Mouse (Mus musculus): ENCODE measurements around the gene Otud7b. TPM values are rescaled to one million over a fixed set of nuclear protein-coding genes. Genes with fewer than 3 reads are reported as not detected.
A peak's percentile ranks its signal among the peaks of the same experiment; 100 is the strongest.

Gene Otud7b
- polyA plus RNA-seq, 1 experiment from 2014 or later, result 9.0 TPM

GRCm38 (mm10) chr3:96161869-96162840 lies 57.8 kb downstream of the Otud7b start, which contains the start of gene Mtmr11:
Mtmr11 (plus strand) TSS chr3:96162004.
- ATAC-seq (ENCODE audit: insufficient read depth, low FRiP score, low TSS enrichment) (no peak; the same call in 1 of the 2 replicates), DNase-seq (ENCODE audit: low spot score) (no peak)
- WGBS, result 4% methylated on average over 14 of the region's 16 CpGs
- Histone ChIP-seq H3K36me3 (ENCODE audit: control insufficient read depth, insufficient read depth, low read length) (no peaks in the 10 kb centered on the region), H3K9me3 (ENCODE audit: control insufficient read depth, low read length) (no peaks in the 10 kb centered on the region), H3K27ac (ENCODE audit: low read depth, low read length) (no peak within 1 kb of the TSS), H3K4me1 (ENCODE audit: control insufficient read depth, insufficient read depth, low read length) (peaks cover 8% of the 10 kb centered on the region), H3K9ac (ENCODE audit: low read length) (peak within 1 kb of the TSS; percentile 27), H3K4me3 (ENCODE audit: low read depth, low read length) (peak within 1 kb of the TSS; percentile 32), H3K27me3 (ENCODE audit: control insufficient read depth, insufficient read depth, low read length) (no peaks in the 10 kb centered on the region), H3K4me2 (ENCODE audit: low read depth) (peak within 1 kb of the TSS; percentile 49)

GRCm38 (mm10) chr3:96163040-96163439 lies 58.7 kb downstream of the Otud7b start:
- Histone ChIP-seq H3K36me3 (ENCODE audit: control insufficient read depth, insufficient read depth, low read length) (no peaks in the 10 kb centered on the region), H3K9me3 (ENCODE audit: control insufficient read depth, low read length) (no peaks in the 10 kb centered on the region), H3K4me1 (ENCODE audit: control insufficient read depth, insufficient read depth, low read length) (peaks cover 8% of the 10 kb centered on the region), H3K27me3 (ENCODE audit: control insufficient read depth, insufficient read depth, low read length) (no peaks in the 10 kb centered on the region), H3K4me2 (ENCODE audit: low read depth) (no peak overlapping the region), H3K27ac (ENCODE audit: low read depth, low read length) (no peak overlapping the region), H3K4me3 (ENCODE audit: low read depth, low read length) (no peak overlapping the region), H3K9ac (ENCODE audit: low read length) (no peak overlapping the region)
- ATAC-seq (ENCODE audit: insufficient read depth, low FRiP score, low TSS enrichment), result no peak
- DNase-seq (ENCODE audit: low spot score), result no peak
- 87% methylated on average over 6 of the region's 6 CpGs for WGBS

DNA sequence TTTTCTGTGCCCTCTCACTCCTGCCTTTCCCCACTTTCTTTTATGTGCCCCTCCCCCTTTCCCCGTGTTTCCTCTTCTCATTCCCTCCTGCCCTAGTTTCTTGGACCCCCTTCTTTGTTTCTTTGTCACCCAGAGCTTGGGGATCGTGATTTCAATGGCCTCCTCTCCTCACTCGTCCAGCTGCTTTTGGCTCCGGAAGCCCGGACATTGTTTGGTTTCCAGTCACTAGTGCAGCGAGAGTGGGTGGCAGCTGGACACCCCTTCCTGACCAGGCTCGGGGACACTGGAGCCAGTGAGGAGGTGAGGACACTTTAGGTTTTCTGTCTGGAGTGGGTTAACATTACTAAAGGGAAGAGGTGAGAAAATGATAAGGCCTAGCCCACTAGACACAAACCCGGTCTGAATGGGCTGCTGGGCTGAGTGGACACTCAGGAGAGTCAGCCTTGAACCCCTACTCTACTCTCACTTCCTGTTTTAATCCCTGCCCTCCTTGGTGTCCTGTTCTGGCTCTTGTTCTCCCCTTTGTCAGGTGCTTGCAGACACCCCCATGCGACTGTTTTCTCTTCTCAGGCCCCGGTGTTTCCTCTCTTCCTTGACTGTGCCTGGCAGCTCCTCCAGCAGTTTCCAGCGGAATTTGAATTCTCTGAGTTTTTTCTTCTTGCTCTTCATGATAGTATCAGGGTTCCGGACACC lies 64.3 kb downstream of the Otud7b start:
- H3K9ac ChIP-seq (ENCODE audit: low read length), result no peak overlapping the region
- H3K27ac ChIP-seq (ENCODE audit: low read depth, low read length), result no peak overlapping the region
- ATAC-seq (ENCODE audit: insufficient read depth, low FRiP score, low TSS enrichment) (no peak), DNase-seq (ENCODE audit: low spot score) (no peak)
- peaks cover 8% of the 10 kb centered on the region for H3K4me1 ChIP-seq (ENCODE audit: control insufficient read depth, insufficient read depth, low read length)
- H3K36me3 ChIP-seq (ENCODE audit: control insufficient read depth, insufficient read depth, low read length), result no peaks in the 10 kb centered on the region
- no peak overlapping the region for H3K4me2 ChIP-seq (ENCODE audit: low read depth)
- no peak overlapping the region for H3K4me3 ChIP-seq (ENCODE audit: low read depth, low read length)
- 77% methylated on average over 12 of the region's 12 CpGs for WGBS
- no peaks in the 10 kb centered on the region for H3K27me3 ChIP-seq (ENCODE audit: control insufficient read depth, insufficient read depth, low read length)
- H3K9me3 ChIP-seq (ENCODE audit: control insufficient read depth, low read length), result no peaks in the 10 kb centered on the region

GRCm38 (mm10) chr3:96170276-96170675 lies 65.9 kb downstream of the Otud7b start:
- Histone ChIP-seq H3K36me3 (ENCODE audit: control insufficient read depth, insufficient read depth, low read length) (no peaks in the 10 kb centered on the region), H3K27me3 (ENCODE audit: control insufficient read depth, insufficient read depth, low read length) (no peaks in the 10 kb centered on the region), H3K4me1 (ENCODE audit: control insufficient read depth, insufficient read depth, low read length) (peaks cover 12% of the 10 kb centered on the region), H3K4me3 (ENCODE audit: low read depth, low read length) (no peak overlapping the region), H3K9me3 (ENCODE audit: control insufficient read depth, low read length) (no peaks in the 10 kb centered on the region), H3K27ac (ENCODE audit: low read depth, low read length) (no peak overlapping the region), H3K4me2 (ENCODE audit: low read depth) (no peak overlapping the region), H3K9ac (ENCODE audit: low read length) (no peak overlapping the region)
- ATAC-seq (ENCODE audit: insufficient read depth, low FRiP score, low TSS enrichment) (no peak), DNase-seq (ENCODE audit: low spot score) (no peak)
- 92% methylated on average over 4 of the region's 4 CpGs for WGBS

DNA sequence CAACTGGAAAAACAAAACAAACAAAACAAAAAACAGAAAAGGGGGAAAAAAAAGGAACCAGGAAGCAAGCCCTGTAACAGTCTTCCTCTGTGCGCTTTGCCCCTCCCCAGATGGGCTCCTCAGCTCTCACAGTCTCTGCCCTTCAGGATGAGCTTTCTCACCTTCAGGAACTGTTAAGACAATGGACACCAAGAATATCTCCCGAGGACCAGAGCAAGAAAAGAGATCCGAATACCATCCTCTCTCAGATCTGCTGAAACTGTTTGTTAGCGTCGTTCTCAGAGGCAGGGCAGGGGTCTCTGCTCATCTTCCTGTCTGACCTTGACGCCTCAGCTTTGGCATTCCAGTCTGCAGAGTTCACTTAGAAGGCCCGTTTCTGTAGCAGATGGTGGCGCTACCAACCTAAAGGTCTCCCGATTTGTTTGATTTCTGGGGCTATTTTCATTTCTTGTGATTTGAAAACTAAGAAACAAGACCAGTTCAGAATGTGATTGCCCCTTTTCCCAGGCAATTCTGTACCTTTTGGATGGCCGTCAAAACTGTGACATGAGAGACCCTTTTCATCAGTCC lies 66.7 kb downstream of the Otud7b start:
- Histone ChIP-seq H3K27me3 (ENCODE audit: control insufficient read depth, insufficient read depth, low read length) (no peaks in the 10 kb centered on the region), H3K9me3 (ENCODE audit: control insufficient read depth, low read length) (no peaks in the 10 kb centered on the region), H3K36me3 (ENCODE audit: control insufficient read depth, insufficient read depth, low read length) (no peaks in the 10 kb centered on the region), H3K27ac (ENCODE audit: low read depth, low read length) (no peak overlapping the region), H3K9ac (ENCODE audit: low read length) (peak overlapping the region; percentile 95), H3K4me2 (ENCODE audit: low read depth) (peak overlapping the region; percentile 94), H3K4me3 (ENCODE audit: low read depth, low read length) (peak overlapping the region; percentile 94; the same call in 1 of the 2 replicates), H3K4me1 (ENCODE audit: control insufficient read depth, insufficient read depth, low read length) (peaks cover 12% of the 10 kb centered on the region)
- ATAC-seq (ENCODE audit: insufficient read depth, low FRiP score, low TSS enrichment) (no peak), DNase-seq (ENCODE audit: low spot score) (no peak)
- WGBS, result 74% methylated on average over 10 of the region's 10 CpGs

DNA sequence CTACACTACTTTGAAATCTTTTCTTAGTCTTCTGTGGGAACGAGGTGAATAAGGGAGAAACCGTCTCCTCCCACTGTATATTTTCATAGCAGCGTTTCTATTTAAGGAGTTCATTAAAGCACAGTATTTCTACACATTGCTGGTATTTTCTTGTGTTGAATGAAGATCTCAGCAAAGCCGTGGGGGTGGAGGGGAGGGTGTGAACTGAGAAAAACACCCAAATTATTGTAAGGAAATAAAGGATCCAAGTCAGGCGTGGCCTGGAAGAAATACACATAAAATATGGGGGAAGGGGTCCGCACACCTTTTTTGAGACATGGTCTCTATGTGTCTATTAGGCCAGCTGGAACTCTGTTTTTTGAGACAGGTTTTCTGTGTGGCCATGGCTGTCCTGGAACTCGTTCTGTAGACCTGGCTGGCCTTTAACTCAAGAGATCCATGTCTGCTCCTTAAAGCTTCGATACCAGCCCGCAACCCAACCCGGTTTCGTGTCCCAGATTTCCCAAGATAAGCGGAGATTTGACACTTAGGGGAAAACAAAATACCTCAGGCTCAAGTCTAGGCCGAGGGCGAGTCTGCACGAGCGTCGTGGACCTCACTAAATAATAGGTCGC lies 67.4 kb downstream of the Otud7b start:
- H3K9me3 ChIP-seq (ENCODE audit: control insufficient read depth, low read length), result no peaks in the 10 kb centered on the region
- H3K4me2 ChIP-seq (ENCODE audit: low read depth), result peak overlapping the region; percentile 94
- no peaks in the 10 kb centered on the region for H3K27me3 ChIP-seq (ENCODE audit: control insufficient read depth, insufficient read depth, low read length)
- ATAC-seq (ENCODE audit: insufficient read depth, low FRiP score, low TSS enrichment), result no peak
- no peak for DNase-seq (ENCODE audit: low spot score)
- no peaks in the 10 kb centered on the region for H3K36me3 ChIP-seq (ENCODE audit: control insufficient read depth, insufficient read depth, low read length)
- peak overlapping the region; percentile 95 for H3K9ac ChIP-seq (ENCODE audit: low read length)
- peak overlapping the region; percentile 94 for H3K4me3 ChIP-seq (ENCODE audit: low read depth, low read length)
- 25% methylated on average over 18 of the region's 18 CpGs for WGBS
- H3K27ac ChIP-seq (ENCODE audit: low read depth, low read length), result peak overlapping the region; percentile 97
- peaks cover 12% of the 10 kb centered on the region for H3K4me1 ChIP-seq (ENCODE audit: control insufficient read depth, insufficient read depth, low read length)

- no peaks in the 10 kb centered on the region for H3K27me3 ChIP-seq (ENCODE audit: control insufficient read depth, insufficient read depth, low read length)
- peak; percentile 94 for DNase-seq (ENCODE audit: low spot score)
- under 1% methylated on average over 56 of the region's 58 CpGs for WGBS
- peaks cover 12% of the 10 kb centered on the region for H3K4me1 ChIP-seq (ENCODE audit: control insufficient read depth, insufficient read depth, low read length)
- ATAC-seq (ENCODE audit: insufficient read depth, low FRiP score, low TSS enrichment), result peak; percentile 90
- H3K9me3 ChIP-seq (ENCODE audit: control insufficient read depth, low read length), result no peaks in the 10 kb centered on the region
- H3K4me2 ChIP-seq (ENCODE audit: low read depth), result peak within 1 kb of the TSS; percentile 94
- peak within 1 kb of the TSS; percentile 95 for H3K9ac ChIP-seq (ENCODE audit: low read length)
- peak within 1 kb of the TSS; percentile 94 for H3K4me3 ChIP-seq (ENCODE audit: low read depth, low read length)
- peak within 1 kb of the TSS; percentile 97 for H3K27ac ChIP-seq (ENCODE audit: low read depth, low read length)
- peaks cover 1% of the 10 kb centered on the region for H3K36me3 ChIP-seq (ENCODE audit: control insufficient read depth, insufficient read depth, low read length)
These were observed 68.2 kb downstream of the Otud7b start, which contains the start of gene Sf3b4 for GRCm38 (mm10) chr3:96172197-96173178. Sf3b4 (plus strand) TSS chr3:96172332.
